Mouse (Mus musculus): ENCODE measurements around the gene Sprr2k.
"Not testable (repeated sequence)": the region's sequence is repeated elsewhere in the genome, so short reads cannot be mapped to it uniquely, and the experiment has no call there.

Gene Sprr2k

GRCm38 (mm10) chr3:92432282-92432681 lies at the start of gene Sprr2k:
Gene Sprr2k (plus strand): TSS chr3:92432582.
- no peak for DNase-seq

GRCm38 (mm10) chr3:92385385-92385784 lies 47.0 kb upstream of the Sprr2k start, which contains the start of gene Sprr2h:
Gene Sprr2h (plus strand): TSS chr3:92385685.
- no peak for DNase-seq

GRCm38 (mm10) chr3:92394301-92394700 lies 38.1 kb upstream of the Sprr2k start:
- no peak for DNase-seq

- no peak for DNase-seq
These were observed 24.7 kb upstream of the Sprr2k start, which contains the start of gene Sprr2i for GRCm38 (mm10) chr3:92407691-92408090. Gene Sprr2i (plus strand): TSS chr3:92407991.

GRCm38 (mm10) chr3:92417782-92418181 lies 14.6 kb upstream of the Sprr2k start, which contains the start of gene Sprr2j-ps:
Gene Sprr2j-ps (plus strand): TSS chr3:92418082.
- no peak for DNase-seq

- DNase-seq: no peak
These were observed 3.1 kb upstream of the Sprr2k start, which contains the start of gene Gm9774 for GRCm38 (mm10) chr3:92429323-92429722. Gene Gm9774 (minus strand): TSS chr3:92429423.

- no peak for DNase-seq
These were observed 6.3 kb downstream of the Sprr2k start, which contains the start of gene Sprr1b for GRCm38 (mm10) chr3:92438689-92439088. Gene Sprr1b (minus strand): TSS chr3:92438789.

- DNase-seq: no peak
These were observed 7.8 kb downstream of the Sprr2k start for GRCm38 (mm10) chr3:92440177-92440576.

- DNase-seq: no peak
These were observed 22.8 kb downstream of the Sprr2k start for GRCm38 (mm10) chr3:92455151-92455550.

- no peak for DNase-seq
These were observed 26.2 kb downstream of the Sprr2k start, which contains the start of gene Sprr3 for GRCm38 (mm10) chr3:92458620-92459019. Gene Sprr3 (minus strand): TSS chr3:92458720.

GRCm38 (mm10) chr3:92466576-92466975 lies 34.2 kb downstream of the Sprr2k start:
- no peak for DNase-seq

GRCm38 (mm10) chr3:92467424-92467823 lies 35.0 kb downstream of the Sprr2k start:
- no peak for DNase-seq

GRCm38 (mm10) chr3:92470111-92470510 lies 37.7 kb downstream of the Sprr2k start:
- no peak for DNase-seq

- DNase-seq: not testable (repeated sequence)
These were observed 48.9 kb downstream of the Sprr2k start for GRCm38 (mm10) chr3:92481249-92481648.

Data from lung, postnatal 4 days (tissue).